Mouse (Mus musculus) heart, postnatal 0 days (tissue): ENCODE data around the gene Tmc6. TPM values are rescaled to one million over a fixed set of nuclear protein-coding genes. Genes with fewer than 3 reads are reported as not detected.

Experiments used
- ATAC-seq: fragments of 200-750 bp; cut with Nextera tagmentation; 2 replicates; pipeline ENCODE4 v1.8.0; 2017; ENCODE audit warnings: low read depth, moderate number of reproducible peaks, moderate library complexity; ENCODE audit not compliant: insufficient read depth
- DNase-seq: peaks from one replicate; pipeline ENCODE4 v3.0.0-alpha.2; 2016; ENCODE audit warnings: low spot score
- H3K27ac ChIP-seq: fragments of 300-500 bp; sonication (generic); 2 replicates; pipeline ENCODE4 v1.5.1; 2014; ENCODE audit warnings: low read depth, mild to moderate bottlenecking
- H3K27me3 ChIP-seq: fragments of 300-500 bp; sonication (generic); 2 replicates; pipeline ENCODE4 v1.6.1; 2014; ENCODE audit warnings: low read length, mixed read lengths; ENCODE audit not compliant: control insufficient read depth, insufficient read depth
- H3K36me3 ChIP-seq: fragments of 300-500 bp; sonication (generic); replicated peaks from 2 replicates; pipeline ENCODE4 v1.6.1; 2014; ENCODE audit warnings: low read length, mixed read lengths; ENCODE audit not compliant: control insufficient read depth, insufficient read depth
- H3K4me1 ChIP-seq: fragments of 300-500 bp; sonication (generic); 2 replicates; pipeline ENCODE4 v1.6.1; 2014; ENCODE audit warnings: antibody characterized with exemption; ENCODE audit not compliant: control insufficient read depth, insufficient read depth
- H3K4me2 ChIP-seq: fragments of 300-500 bp; sonication (generic); 2 replicates; pipeline ENCODE4 v1.6.1; 2014; ENCODE audit warnings: low read depth, mild to moderate bottlenecking, low read length, moderate library complexity
- H3K4me3 ChIP-seq: fragments of 300-500 bp; sonication (generic); 2 replicates; pipeline ENCODE4 v1.5.1; 2014; ENCODE audit warnings: low read depth, low read length
- H3K9ac ChIP-seq: fragments of 300-500 bp; sonication (generic); replicated peaks from 2 replicates; pipeline ENCODE4 v1.6.1; 2014; ENCODE audit warnings: low read depth, low read length, mixed read lengths
- H3K9me3 ChIP-seq: fragments of 300-500 bp; sonication (generic); replicated peaks from 2 replicates; pipeline ENCODE4 v1.6.1; 2016; ENCODE audit warnings: low read length; ENCODE audit not compliant: control insufficient read depth
- CTCF ChIP-seq: IDR thresholded peaks from 2 replicates; pipeline ENCODE4 v1.5.1; 2016; ENCODE audit warnings: antibody characterized with exemption, control low read depth, low read depth
- EP300 ChIP-seq: IDR thresholded peaks from 2 replicates; pipeline ENCODE4 v1.6.1; 2016; ENCODE audit warnings: antibody characterized with exemption, low read depth
- WGBS: fragments of 180-500 bp; shearing (Covaris S2); extraction: QIAGEN DNeasy Blood & Tissue Kit; methylation state at CpG from one replicate; pipeline ENCODE4 v1.1.7; 2014; 5-methylcytosine and 5-hydroxymethylcytosine counted together
- polyA plus RNA-seq: library from polyadenylated mRNA; unstranded; fragments of >200 nt; fragmentation: Nextera tagmentation; extraction: Ambion mirVana; gene quantifications from 2 replicates; pipeline ENCODE4 v1.2.1, GENCODE M21; 2015
- total RNA-seq: library from RNA; depleted of rRNA; stranded (reverse); fragments of >200 nt; gene quantifications from 2 replicates; pipeline ENCODE4 v1.2.3, GENCODE M21; 2014; ENCODE audit warnings: low replicate concordance

Gene Tmc6
- total and polyA plus RNA-seq, 2 experiments from 2014 or later, result 20.4 to 31.8 TPM

DNA sequence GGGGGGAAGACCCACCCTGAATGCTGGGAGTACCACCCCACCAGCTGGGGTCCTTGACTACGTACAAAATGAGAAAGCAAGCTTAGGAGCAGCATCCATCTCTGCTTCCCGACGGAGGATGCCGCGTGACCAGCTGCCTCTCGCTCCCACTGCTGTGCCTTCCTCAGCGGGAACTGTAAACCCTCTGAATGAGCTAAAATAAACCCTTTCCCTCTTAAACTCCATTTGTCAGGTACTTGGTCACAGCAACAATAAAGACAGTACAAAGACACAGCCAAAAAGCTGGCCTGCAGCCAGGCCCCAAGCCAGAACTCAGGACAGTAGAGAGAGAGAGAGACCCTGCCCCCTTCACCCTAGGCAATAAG, 12.3 kb downstream of the Tmc6 start:
- peaks cover 38% of the 10 kb centered on the region for H3K36me3 ChIP-seq

DNA sequence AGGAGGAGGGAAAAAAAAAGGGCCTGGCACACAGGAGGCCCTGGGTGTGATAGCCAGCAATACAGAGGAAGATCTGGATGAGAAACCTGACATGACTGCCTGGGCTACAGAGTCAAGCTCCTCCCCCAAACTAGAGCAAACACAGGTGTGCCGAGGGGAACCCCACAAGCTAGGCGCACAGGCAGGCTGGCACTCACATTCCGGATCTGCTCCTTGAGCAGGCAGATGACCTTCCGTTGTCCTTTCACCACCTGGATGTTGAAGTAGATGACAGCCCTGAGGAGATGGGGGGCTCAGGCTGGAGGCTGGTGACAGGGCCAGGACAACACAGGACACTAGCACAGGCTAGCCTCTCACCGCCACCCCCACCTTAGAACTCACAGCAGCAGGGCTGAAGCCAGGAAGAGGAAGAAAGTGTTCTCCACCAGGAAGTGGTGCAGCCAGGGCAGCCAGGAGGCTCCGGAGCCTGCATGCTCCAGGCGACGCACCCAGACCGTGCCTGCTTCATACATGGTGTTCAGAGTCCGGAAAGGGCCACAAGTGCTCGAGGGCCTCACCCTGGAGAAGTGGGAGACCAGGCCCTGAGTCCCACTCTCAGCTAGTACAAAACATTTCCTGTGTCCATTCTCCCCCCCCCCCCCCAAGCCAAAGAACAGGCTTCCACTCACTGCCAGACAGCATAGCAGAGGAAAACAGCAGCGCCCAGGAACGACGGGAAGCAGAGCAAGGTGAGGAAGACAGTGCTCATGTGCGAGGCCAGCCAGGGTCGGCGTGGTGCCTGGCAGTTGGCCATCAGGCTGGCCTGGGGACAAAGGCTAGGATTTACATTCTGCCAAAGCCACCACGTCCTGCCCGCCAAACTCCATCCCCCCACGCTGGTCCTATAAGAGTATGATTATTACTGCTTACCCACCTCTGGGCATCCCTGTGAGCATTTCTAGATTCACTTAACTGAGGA, 13.0 kb downstream of the Tmc6 start:
- H3K36me3 ChIP-seq, result peaks cover 36% of the 10 kb centered on the region
- no peak overlapping the region for H3K27ac ChIP-seq
- H3K4me2 ChIP-seq, result no peak overlapping the region
- H3K4me1 ChIP-seq, result no peaks in the 10 kb centered on the region
- H3K27me3 ChIP-seq, result no peaks in the 10 kb centered on the region
- H3K9me3 ChIP-seq, result no peaks in the 10 kb centered on the region
- H3K9ac ChIP-seq, result 0 out of 2 replicates have a peak overlapping the region, but pooled peaks have one; percentile 2
- ATAC-seq (no peak), DNase-seq (no peak)
- TF ChIP-seq EP300, result no peak
- no peak for TF ChIP-seq CTCF
- 65% methylated on average over 20 of the region's 20 CpGs for WGBS
- no peak overlapping the region for H3K4me3 ChIP-seq

More for the DNA sequence above, 12.3 kb downstream of the Tmc6 start:
- no peak overlapping the region for H3K4me3 ChIP-seq
- WGBS, result 91% methylated on average over 7 of the region's 7 CpGs
- H3K27ac ChIP-seq, result no peak overlapping the region
- TF ChIP-seq CTCF (no peak), EP300 (no peak)
- no peak overlapping the region for H3K9ac ChIP-seq
- ATAC-seq (no peak), DNase-seq (no peak)
- H3K27me3 ChIP-seq, result no peaks in the 10 kb centered on the region
- no peaks in the 10 kb centered on the region for H3K4me1 ChIP-seq
- no peaks in the 10 kb centered on the region for H3K9me3 ChIP-seq
- H3K4me2 ChIP-seq, result no peak overlapping the region

DNA sequence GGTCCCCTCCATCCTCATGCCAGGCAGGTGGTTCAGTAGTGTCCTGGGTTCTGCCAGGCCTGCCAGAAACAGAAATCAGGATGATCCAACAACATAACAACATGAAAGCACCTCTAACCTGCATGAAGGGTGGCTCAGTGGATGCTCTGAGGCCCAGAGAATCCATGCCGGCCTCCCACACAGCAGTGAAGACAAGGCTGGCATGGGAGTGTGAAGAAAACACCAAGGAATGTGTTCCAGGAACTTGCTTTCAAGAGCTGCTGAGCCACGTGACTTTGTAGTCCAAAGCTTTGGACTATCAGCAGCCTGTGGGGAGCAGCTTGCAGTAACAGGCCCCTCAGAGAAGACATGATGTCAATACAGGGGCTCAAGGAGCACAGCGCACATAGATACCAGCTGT, 15.7 kb downstream of the Tmc6 start:
- Histone ChIP-seq H3K4me1 (no peaks in the 10 kb centered on the region), H3K4me2 (no peak overlapping the region), H3K36me3 (peaks cover 28% of the 10 kb centered on the region), H3K9me3 (no peaks in the 10 kb centered on the region), H3K4me3 (no peak overlapping the region), H3K27me3 (no peaks in the 10 kb centered on the region), H3K27ac (no peak overlapping the region), H3K9ac (no peak overlapping the region)
- TF ChIP-seq EP300, result no peak
- no peak for TF ChIP-seq CTCF
- ATAC-seq (no peak), DNase-seq (no peak)
- WGBS, result 71% methylated on average over 3 of the region's 3 CpGs

DNA sequence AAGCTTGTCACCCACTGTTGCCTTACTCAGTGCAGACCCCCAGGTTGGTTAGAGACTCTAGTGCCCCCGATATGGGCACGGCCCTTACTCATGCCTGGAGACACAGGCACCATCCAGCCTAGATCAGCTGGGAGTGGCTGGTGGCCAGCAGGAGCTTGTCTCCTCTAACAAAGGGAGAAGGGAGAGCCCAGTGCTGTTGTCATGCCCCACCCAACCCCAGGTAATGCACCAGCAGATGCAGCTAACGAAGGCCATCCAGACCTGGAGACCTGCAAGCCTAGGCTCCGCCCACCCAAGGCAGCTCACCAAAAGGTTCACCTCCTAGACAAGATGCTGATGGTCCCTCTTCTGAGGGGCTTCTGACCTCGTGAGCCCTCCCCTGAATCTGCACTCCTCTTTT, 16.6 kb downstream of the Tmc6 start:
- ATAC-seq, result no peak
- no peak for DNase-seq
- Histone ChIP-seq H3K4me3 (no peak overlapping the region), H3K36me3 (peaks cover 36% of the 10 kb centered on the region), H3K4me2 (no peak overlapping the region), H3K9ac (no peak overlapping the region), H3K27ac (no peak overlapping the region), H3K9me3 (no peaks in the 10 kb centered on the region), H3K4me1 (no peaks in the 10 kb centered on the region), H3K27me3 (no peaks in the 10 kb centered on the region)
- TF ChIP-seq EP300 (no peak), CTCF (no peak)
- 86% methylated on average over 5 of the region's 5 CpGs for WGBS

DNA sequence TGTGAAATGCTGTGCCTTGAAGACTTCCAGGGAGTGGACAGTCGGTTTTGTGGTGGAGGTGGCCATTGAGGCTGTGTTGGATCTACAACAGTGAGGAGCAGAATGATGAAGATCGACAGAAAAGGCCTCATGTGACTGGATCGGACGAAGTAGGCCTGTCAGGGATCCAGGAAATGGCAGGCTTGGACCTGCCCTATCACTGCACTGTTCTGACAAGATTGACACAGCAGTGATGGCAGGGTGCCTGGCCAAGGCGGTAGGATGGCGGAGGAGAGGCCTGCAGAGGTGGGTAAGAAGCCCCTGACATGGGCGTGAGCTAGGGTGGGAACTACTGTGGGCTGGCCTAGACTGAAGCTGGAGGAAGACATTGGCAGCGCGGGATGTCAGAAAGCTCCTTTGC, 17.7 kb downstream of the Tmc6 start:
- DNase-seq (no peak), ATAC-seq (no peak)
- no peak overlapping the region for H3K4me3 ChIP-seq
- TF ChIP-seq EP300, result no peak
- no peak for TF ChIP-seq CTCF
- peaks cover 47% of the 10 kb centered on the region for H3K36me3 ChIP-seq
- H3K9ac ChIP-seq, result no peak overlapping the region
- no peak overlapping the region for H3K4me2 ChIP-seq
- H3K4me1 ChIP-seq, result no peaks in the 10 kb centered on the region
- WGBS, result 73% methylated on average over 9 of the region's 9 CpGs
- no peaks in the 10 kb centered on the region for H3K27me3 ChIP-seq
- no peak overlapping the region for H3K27ac ChIP-seq
- H3K9me3 ChIP-seq, result no peaks in the 10 kb centered on the region
